Mouse (Mus musculus) right cerebral cortex, postnatal 36 days (tissue): ENCODE measurements around the gene Tsga10.

Source experiments
- DNase-seq, 2 experiments: peaks; one replicate each; pipeline ENCODE4 v3.0.0; 2022; ENCODE audit warnings: low spot score in 2 of 2, mixed read lengths in 1 of 2

The Tsga10 gene

GRCm38 (mm10) chr1:37866286-37866685 lies at the start of gene Tsga10:
TSS of gene Tsga10 (minus strand) at chr1:37866429.
- no peak for DNase-seq

DNA sequence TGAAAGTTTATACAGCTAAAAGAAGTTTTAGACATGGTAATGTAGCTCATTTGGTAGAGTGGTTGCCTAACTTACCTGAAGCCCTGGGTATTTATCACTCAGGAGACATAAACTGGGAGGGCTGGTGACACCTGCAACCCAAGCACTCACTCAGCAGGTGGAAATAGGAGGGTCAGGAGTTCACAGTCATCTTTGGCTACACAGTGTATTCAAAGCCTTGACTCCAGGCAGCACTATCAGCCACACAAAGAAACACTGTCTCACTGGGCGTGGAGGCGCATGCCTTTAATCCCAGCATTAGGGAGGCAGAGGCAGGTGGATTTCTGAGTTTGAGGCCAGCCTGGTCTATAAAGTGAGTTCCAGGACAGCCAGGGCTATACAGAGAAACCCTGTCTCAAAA lies 46.5 kb upstream of the Tsga10 start:
- DNase-seq = no peak

DNA sequence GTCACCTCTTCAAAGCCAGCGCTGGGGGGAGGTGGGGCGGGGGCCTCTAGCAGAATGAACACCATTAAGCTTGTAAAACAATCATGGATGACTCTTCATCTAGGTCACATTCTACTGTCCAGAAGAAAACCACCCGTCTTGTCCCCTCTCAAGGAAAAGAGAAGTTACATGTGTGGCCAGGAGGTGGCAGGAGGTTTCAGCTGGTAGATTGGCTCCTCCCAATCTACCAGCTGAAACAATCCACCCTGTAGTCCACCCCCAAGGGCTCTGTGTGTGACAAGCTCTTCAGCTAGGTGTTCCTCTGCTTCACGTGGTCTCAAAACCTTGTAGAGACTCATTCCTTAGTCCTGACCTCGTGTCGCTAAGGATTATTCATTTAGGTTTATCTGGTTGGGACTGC lies 36.9 kb upstream of the Tsga10 start:
- DNase-seq = no peak

DNA sequence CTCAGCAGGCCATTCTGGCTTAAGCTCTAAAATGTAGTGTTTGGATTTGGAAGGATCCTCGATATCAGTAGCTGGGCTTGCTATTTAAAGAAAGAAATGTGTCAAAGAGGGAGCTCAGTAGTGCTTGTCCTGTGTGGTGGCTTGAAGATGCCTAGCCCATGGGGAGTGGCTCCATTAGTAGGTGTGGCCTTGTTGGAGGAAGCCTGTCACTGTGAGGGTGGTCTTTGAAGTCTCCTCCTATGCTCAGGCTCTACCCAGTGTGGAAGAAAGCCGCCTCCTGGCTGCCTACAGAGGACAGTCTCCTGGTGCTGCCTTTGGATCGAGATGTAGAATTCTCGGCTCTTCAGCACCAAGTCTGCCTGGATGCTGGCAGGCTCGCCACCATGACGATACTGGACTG lies 34.1 kb upstream of the Tsga10 start:
- no peak for DNase-seq

DNA sequence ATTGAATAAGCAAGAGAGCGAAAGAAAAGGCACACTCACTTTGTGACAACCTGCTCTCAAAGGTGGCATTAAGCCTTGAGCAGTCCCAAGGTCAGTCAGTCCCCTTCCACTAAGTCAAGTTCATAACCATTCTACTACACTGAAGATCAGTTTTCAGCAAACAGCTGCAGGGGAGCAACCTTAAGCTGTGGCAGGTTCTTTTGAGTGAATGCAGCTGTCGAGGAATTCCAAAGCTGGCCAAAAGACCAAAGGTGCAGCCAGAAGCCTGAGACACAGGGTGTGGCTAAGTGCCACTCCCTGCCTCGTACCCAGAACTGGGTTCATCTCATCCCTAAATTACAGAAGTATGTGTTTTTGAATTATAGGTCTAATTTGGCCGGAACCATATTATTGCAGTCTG lies 33.6 kb upstream of the Tsga10 start:
- no peak for DNase-seq

DNA sequence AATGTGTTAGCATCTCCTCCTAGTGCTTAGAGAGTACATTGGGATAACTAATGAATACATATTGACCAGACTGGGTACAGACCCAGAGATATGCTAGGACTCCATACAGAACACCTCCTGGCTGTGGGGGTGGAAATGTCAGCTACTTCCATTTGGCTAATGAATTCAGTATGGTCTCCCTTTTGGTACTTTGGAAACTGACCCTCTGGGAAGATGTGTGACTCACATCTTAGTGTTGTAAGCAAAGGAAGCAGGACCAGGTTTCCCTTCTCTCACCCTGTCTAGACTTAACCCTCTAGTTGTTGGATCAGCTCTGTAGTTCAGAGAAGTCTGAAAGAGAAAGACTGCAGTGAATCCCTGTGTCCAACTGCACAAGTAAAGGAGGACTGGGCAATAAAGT lies 28.4 kb upstream of the Tsga10 start:
- DNase-seq = no peak

GRCm38 (mm10) chr1:37891400-37891799 lies 25.2 kb upstream of the Tsga10 start:
- no peak for DNase-seq

DNA sequence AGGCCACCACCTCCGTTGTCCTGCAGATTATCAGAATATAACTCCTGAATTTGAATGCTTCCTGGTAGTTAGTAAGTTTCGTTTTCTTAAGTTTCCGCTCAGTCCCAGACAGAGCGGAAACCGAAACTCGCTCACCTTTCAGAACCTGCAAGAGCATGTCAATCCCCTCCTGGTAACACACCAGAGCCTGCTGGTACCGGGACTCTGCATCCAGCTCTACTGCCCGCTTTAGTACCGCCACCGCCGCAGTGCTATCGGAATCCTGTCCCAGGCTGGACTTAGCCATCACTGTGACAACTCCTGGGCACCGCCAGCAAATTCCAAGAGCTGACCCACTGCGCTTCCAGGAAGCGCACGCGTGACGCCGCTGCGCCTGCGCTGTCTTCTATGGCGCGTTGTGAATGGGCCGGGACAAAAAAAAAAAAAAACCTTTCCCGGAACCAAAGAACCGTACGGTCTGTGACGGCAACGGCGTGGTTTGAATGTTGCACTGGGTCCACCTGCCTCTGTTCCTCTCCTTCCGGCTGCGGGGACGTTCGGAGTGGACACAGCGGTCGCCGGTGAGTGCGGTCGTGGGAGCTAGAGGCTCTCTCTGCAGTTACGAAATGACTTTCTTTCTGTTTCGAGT lies 23.9 kb upstream of the Tsga10 start, which contains the start of the genes Mitd1 and Mrpl30:
Gene Mitd1 (minus strand): TSS at position 387 of the 628 bp plus-strand sequence.
Gene Mrpl30 (plus strand): TSS at position 453 of the 628 bp plus-strand sequence.
- DNase-seq = peak; percentile 84 to 86

GRCm38 (mm10) chr1:37889206-37889605 lies 23.0 kb upstream of the Tsga10 start:
- no peak for DNase-seq

DNA sequence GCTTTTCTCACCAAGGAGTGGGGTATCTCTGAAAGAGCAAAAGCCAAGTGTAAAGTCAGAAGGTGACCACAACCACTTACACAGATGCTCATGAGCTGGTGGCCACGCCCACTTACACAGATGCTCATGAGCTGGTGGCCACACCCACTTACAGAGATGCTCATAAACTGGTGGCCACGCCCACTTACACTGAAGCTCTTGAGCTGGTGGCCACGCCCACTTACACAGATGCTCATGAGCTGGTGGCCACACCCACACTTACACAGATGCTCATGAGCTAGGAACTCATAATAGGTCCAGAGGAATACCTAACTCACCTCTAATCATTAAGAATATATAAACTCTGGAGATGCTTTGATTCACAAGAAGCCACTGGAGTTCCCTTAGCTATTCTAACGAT lies 18.2 kb upstream of the Tsga10 start:
- DNase-seq = no peak

GRCm38 (mm10) chr1:37883411-37883810 lies 17.2 kb upstream of the Tsga10 start:
- DNase-seq = no peak

GRCm38 (mm10) chr1:37877736-37878460 lies 11.7 kb upstream of the Tsga10 start:
- no peak for DNase-seq

GRCm38 (mm10) chr1:37873157-37873556 lies 6.9 kb upstream of the Tsga10 start:
- no peak for DNase-seq

- DNase-seq = peak; percentile 82 to 85
Observed at GRCm38 (mm10) chr1:37872131-37873067, 6.2 kb upstream of the Tsga10 start.

DNA sequence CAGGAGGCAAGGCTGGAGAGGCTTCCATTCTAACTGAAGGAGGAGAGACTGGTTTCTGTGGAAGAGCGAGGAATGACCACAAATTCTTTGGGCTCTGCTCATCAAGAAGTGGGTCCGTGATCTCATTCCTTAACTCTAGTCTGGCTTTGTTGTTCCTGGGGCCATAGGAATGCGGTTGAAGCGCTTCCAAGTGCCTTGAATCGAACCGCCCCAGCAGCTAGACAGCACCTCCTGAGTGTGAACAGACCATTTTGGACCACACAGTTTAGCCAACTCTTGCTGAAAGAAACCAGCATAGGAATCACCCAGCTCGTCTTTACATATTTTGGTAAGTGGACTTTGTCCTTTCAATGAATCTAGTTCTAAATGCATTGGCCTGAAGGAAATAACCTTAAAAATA lies 5.5 kb upstream of the Tsga10 start, which contains the start of gene Lipt1:
Gene Lipt1 (plus strand): TSS at position 35 of the 400 bp plus-strand sequence.
- no peak for DNase-seq

GRCm38 (mm10) chr1:37869362-37869761 lies 3.1 kb upstream of the Tsga10 start:
- DNase-seq = no peak

GRCm38 (mm10) chr1:37868640-37869039 lies 2.4 kb upstream of the Tsga10 start:
- DNase-seq = no peak

DNA sequence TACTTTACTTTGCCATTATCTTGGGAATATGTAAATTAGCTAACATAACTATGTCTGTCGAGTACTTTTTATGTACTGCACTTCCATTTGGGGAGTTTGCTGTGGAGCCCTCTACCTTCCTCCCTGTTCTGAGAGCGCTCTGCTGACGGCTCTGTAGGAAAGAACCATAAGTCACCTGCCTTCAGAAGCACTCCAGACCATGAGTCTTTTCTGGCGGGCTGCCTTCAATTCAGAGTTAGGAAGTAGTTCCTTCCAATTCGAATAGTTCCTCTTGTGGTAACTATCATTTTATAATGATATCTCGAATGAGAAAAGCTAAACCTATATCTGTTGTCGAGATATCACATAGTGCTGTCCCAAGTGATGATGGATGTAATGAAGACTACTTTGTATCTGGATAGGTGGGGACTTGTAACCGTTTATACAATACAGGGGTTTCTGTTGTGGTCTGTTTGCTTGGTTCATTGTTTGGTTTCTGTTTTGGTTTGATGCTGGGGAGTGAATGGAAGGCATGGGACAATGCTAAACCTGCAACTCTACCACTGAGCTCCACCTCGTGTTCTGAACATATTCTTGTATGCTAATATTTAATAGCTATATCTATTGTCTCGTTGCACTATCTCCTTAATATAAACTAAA lies 1.6 kb upstream of the Tsga10 start:
- DNase-seq = no peak

GRCm38 (mm10) chr1:37867056-37867455 lies 827 bp upstream of the Tsga10 start:
- no peak for DNase-seq

DNA sequence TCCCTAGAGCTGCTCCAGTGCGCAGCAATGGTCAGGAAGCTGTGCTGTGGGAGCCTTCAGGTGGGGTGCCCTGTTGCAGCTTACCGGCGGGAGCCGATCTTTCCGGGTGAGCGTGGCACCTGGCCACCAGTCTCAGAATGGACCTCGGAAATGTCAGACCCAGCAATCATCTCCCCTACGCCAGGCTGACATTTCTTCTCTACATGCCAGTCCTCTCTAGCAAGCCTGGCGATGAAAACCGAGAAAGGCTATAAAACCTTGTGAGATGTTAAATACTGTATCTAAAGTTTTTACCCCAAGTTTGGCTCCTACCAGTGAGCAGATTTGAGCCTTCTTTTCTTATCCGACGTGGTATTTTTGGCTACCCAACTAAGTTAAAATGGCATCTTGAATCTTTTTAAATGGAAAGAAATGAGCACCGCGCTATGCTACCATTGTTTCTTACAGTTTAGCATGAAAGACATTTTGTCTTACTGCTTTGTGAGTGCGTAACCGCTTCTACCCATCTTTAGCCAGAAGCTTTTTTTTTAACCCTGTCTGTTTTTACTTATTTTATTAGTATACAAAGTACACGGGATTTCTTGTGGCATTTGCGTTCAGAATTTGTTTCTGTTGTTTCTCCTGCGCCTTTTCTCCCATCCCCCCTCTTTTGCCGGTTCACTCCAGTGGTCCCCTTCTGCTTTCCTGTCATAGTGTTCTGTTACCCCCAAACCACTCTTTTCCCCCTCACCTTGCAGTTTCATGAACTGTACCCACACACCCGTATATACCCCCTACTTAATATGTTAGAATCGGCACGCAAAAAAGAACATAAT lies 621 bp downstream of the Tsga10 start:
- DNase-seq = no peak
